Mouse (Mus musculus) hindbrain, embryonic 12.5 days (tissue): ENCODE data around the gene Kdm4b. TPM values are rescaled to one million over a fixed set of nuclear protein-coding genes. Genes with fewer than 3 reads are reported as not detected.

ENCODE experiments used
- ATAC-seq: fragments of 200-750 bp; cut with Nextera tagmentation; 2 replicates; pipeline ENCODE4 v1.8.0; 2017; ENCODE audit warnings: moderate TSS enrichment; ENCODE audit not compliant: low FRiP score
- H3K27ac ChIP-seq: fragments of 300-500 bp; sonication (generic); 2 replicates; pipeline ENCODE4 v1.5.1; 2016; ENCODE audit warnings: mild to moderate bottlenecking
- H3K27me3 ChIP-seq: fragments of 300-500 bp; sonication (generic); 2 replicates; pipeline ENCODE4 v1.6.1; 2016; ENCODE audit warnings: mild to moderate bottlenecking
- H3K36me3 ChIP-seq: fragments of 300-500 bp; sonication (generic); 2 replicates; pipeline ENCODE4 v1.6.1; 2016; ENCODE audit warnings: mild to moderate bottlenecking
- H3K4me1 ChIP-seq: fragments of 300-500 bp; sonication (generic); 2 replicates; pipeline ENCODE4 v1.6.1; 2016
- H3K4me2 ChIP-seq: fragments of 300-500 bp; sonication (generic); replicated peaks from 2 replicates; pipeline ENCODE4 v1.6.1; 2016; ENCODE audit warnings: mild to moderate bottlenecking
- H3K4me3 ChIP-seq: fragments of 300-500 bp; sonication (generic); 2 replicates; pipeline ENCODE4 v1.5.1; 2016; ENCODE audit warnings: mild to moderate bottlenecking
- H3K9ac ChIP-seq: fragments of 300-500 bp; sonication (generic); 2 replicates; pipeline ENCODE4 v1.6.1; 2016; ENCODE audit warnings: mild to moderate bottlenecking, moderate library complexity
- H3K9me3 ChIP-seq: fragments of 300-500 bp; sonication (generic); replicated peaks from 2 replicates; pipeline ENCODE4 v1.6.1; 2016; ENCODE audit warnings: mild to moderate bottlenecking
- WGBS: fragments of 180-500 bp; shearing (Covaris S2); methylation state at CpG from one replicate; pipeline ENCODE4 v1.1.7; 2016; 5-methylcytosine and 5-hydroxymethylcytosine counted together
- polyA plus RNA-seq: library from polyadenylated mRNA; unstranded; fragments of >200 nt; fragmentation: Nextera tagmentation; extraction: Ambion mirVana; gene quantifications from 2 replicates; pipeline ENCODE4 v1.2.1, GENCODE M21; 2016

The Kdm4b gene
- polyA plus RNA-seq, 1 experiment from 2014 or later, result 86.9 TPM

DNA sequence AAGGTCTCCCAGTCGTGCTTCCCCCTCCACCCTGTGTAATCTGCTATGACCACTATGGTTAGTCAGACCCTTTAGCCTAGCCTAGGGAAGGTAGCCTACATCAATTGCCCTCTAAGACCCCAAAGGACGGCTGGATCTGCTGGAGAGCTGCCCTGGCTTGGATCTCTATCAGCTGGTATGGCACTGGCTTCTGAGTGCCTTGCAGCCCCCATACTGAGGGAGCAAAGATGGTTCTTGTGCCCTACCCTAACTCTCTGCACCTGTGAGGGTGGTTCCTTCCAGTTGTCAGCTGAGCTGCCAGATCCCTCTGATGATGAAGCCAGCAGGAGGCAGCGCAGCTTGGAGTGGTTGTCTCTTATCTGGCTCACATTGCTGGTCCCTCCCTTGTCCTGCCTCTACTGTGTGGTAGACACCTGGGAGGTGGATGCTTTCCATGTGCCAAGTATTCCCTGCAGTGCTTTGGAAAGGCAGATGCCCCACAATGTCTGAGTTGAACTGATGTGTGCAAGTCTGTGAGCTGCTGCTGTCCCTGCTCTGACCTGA is 33.4 kb downstream of the Kdm4b start:
- no peak for ATAC-seq
- H3K4me3 ChIP-seq, result no peak overlapping the region
- no peaks in the 10 kb centered on the region for H3K27me3 ChIP-seq
- H3K4me1 ChIP-seq, result peaks cover 10% of the 10 kb centered on the region; the same call in 1 of the 2 replicates
- H3K9me3 ChIP-seq, result no peaks in the 10 kb centered on the region
- no peak overlapping the region for H3K9ac ChIP-seq
- WGBS, result 89% methylated on average over 3 of the region's 3 CpGs
- no peak overlapping the region for H3K27ac ChIP-seq
- H3K36me3 ChIP-seq, result peaks cover 67% of the 10 kb centered on the region
- no peak overlapping the region for H3K4me2 ChIP-seq

DNA sequence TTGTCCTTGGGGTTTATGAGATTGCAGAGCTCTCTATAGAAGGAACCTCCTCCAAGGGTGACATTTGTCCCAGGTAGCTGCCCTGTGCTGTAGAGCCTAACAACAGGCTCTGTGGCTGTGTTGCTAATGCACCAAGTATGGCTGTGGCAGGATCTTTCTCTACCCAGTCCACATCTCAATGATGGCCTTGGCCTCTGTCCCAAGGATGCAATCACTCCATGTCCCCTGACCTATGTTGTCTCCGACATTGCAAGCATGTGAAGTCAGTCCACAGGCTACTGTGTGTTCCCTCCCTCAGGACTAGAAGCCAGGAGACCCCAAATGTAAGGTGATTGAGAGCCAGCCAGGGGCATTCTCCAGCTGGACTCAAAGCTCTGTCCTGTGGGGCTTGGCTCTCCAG is 34.0 kb downstream of the Kdm4b start:
- Histone ChIP-seq H3K4me3 (no peak overlapping the region), H3K4me1 (peaks cover 10% of the 10 kb centered on the region; the same call in 1 of the 2 replicates), H3K27ac (0 out of 2 replicates have a peak overlapping the region, but pooled peaks have one; percentile 1), H3K9me3 (no peaks in the 10 kb centered on the region), H3K9ac (no peak overlapping the region), H3K4me2 (no peak overlapping the region), H3K36me3 (peaks cover 62% of the 10 kb centered on the region), H3K27me3 (no peaks in the 10 kb centered on the region)
- ATAC-seq, result no peak
- 92% methylated on average over 1 of the region's 1 CpGs for WGBS

DNA sequence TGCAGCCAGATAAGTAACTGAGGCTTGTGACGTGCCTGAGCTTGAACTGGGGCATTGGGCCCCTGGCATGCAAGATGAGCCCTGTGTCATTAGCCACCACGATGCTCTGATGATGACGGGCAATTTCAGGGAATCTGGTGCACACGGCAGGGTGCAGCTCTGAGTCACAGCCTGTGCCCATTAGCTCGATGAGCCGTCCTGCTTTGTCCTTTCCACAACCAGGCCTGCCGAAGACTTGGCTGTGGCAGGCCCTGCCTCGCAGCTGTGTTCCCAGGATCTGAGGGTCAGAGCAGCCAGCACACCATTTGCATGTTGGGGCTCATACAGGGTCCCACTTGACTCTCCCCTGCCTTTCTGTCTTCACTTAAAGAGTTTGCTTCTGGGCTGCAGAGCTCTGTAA is 34.6 kb downstream of the Kdm4b start:
- H3K4me1 ChIP-seq, result peaks cover 16% of the 10 kb centered on the region
- no peak overlapping the region for H3K9ac ChIP-seq
- peaks cover 59% of the 10 kb centered on the region for H3K36me3 ChIP-seq
- WGBS, result 49% methylated on average over 8 of the region's 8 CpGs
- H3K27ac ChIP-seq, result 0 out of 2 replicates have a peak overlapping the region, but pooled peaks have one; percentile 1
- H3K4me3 ChIP-seq, result no peak overlapping the region
- ATAC-seq, result no peak
- no peaks in the 10 kb centered on the region for H3K9me3 ChIP-seq
- H3K27me3 ChIP-seq, result no peaks in the 10 kb centered on the region
- H3K4me2 ChIP-seq, result no peak overlapping the region

GRCm38 (mm10) chr17:56361542-56361941 is 35.7 kb downstream of the Kdm4b start:
- no peak overlapping the region for H3K9ac ChIP-seq
- no peak for ATAC-seq
- H3K27ac ChIP-seq, result no peak overlapping the region
- 88% methylated on average over 2 of the region's 2 CpGs for WGBS
- no peaks in the 10 kb centered on the region for H3K9me3 ChIP-seq
- peaks cover 25% of the 10 kb centered on the region for H3K4me1 ChIP-seq
- H3K27me3 ChIP-seq, result no peaks in the 10 kb centered on the region
- no peak overlapping the region for H3K4me2 ChIP-seq
- no peak overlapping the region for H3K4me3 ChIP-seq
- H3K36me3 ChIP-seq, result peaks cover 48% of the 10 kb centered on the region

GRCm38 (mm10) chr17:56365791-56366673 is 40.2 kb downstream of the Kdm4b start:
- 54% methylated on average over 7 of the region's 7 CpGs for WGBS
- no peaks in the 10 kb centered on the region for H3K27me3 ChIP-seq
- H3K9me3 ChIP-seq, result no peaks in the 10 kb centered on the region
- ATAC-seq, result peak; percentile 53
- H3K27ac ChIP-seq, result peak overlapping the region; percentile 74
- H3K4me3 ChIP-seq, result no peak overlapping the region
- no peak overlapping the region for H3K9ac ChIP-seq
- peaks cover 53% of the 10 kb centered on the region for H3K36me3 ChIP-seq
- H3K4me1 ChIP-seq, result peaks cover 39% of the 10 kb centered on the region
- no peak overlapping the region for H3K4me2 ChIP-seq

GRCm38 (mm10) chr17:56368291-56368790 is 42.5 kb downstream of the Kdm4b start:
- ATAC-seq, result no peak
- Histone ChIP-seq H3K4me2 (no peak overlapping the region), H3K9me3 (no peaks in the 10 kb centered on the region), H3K9ac (no peak overlapping the region), H3K4me3 (no peak overlapping the region), H3K4me1 (peaks cover 43% of the 10 kb centered on the region), H3K27me3 (no peaks in the 10 kb centered on the region), H3K36me3 (peaks cover 63% of the 10 kb centered on the region), H3K27ac (peak overlapping the region; percentile 13; the same call in 1 of the 2 replicates)
- WGBS, result 80% methylated on average over 6 of the region's 6 CpGs

GRCm38 (mm10) chr17:56370090-56370489 is 44.2 kb downstream of the Kdm4b start:
- Histone ChIP-seq H3K36me3 (peaks cover 65% of the 10 kb centered on the region), H3K9ac (no peak overlapping the region), H3K4me2 (no peak overlapping the region), H3K9me3 (no peaks in the 10 kb centered on the region), H3K27ac (no peak overlapping the region), H3K4me3 (no peak overlapping the region), H3K27me3 (no peaks in the 10 kb centered on the region), H3K4me1 (peaks cover 50% of the 10 kb centered on the region)
- 91% methylated on average over 3 of the region's 3 CpGs for WGBS
- no peak for ATAC-seq

DNA sequence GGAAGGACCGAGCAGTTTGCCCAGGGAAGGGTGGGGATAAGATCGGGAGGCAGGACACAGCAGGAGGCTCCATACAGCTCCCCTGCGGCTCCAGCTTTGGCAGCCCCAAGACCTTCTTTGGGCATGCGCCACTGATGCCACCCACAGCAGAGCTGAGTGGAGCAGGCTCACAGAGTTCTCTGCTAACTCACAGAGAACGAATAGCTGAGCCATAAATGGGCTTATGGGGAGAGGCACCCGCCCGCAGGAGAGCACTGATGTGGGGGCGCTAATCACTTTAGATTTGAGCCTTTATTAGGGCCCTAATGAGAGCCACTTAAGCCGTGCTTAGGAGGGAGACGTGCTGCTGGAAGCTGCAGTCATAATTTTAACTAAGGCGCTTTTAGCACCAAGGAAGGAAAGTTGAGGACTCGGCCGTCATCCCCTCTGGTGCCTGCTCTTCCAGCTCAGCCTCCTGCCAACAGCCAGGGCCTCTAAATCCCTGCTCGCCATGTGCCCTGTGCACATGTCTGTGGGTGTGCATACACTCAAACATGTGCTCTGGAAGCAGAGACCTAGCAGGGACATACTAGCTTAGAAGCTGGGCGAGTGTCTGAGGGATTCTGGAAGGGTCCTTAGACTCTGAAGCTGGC is 45.3 kb downstream of the Kdm4b start:
- Histone ChIP-seq H3K27me3 (no peaks in the 10 kb centered on the region), H3K9me3 (no peaks in the 10 kb centered on the region), H3K9ac (peak overlapping the region; percentile 14; the same call in 1 of the 2 replicates), H3K4me3 (no peak overlapping the region), H3K36me3 (peaks cover 71% of the 10 kb centered on the region), H3K27ac (no peak overlapping the region), H3K4me2 (no peak overlapping the region), H3K4me1 (peaks cover 41% of the 10 kb centered on the region)
- no peak for ATAC-seq
- WGBS, result 85% methylated on average over 15 of the region's 15 CpGs

DNA sequence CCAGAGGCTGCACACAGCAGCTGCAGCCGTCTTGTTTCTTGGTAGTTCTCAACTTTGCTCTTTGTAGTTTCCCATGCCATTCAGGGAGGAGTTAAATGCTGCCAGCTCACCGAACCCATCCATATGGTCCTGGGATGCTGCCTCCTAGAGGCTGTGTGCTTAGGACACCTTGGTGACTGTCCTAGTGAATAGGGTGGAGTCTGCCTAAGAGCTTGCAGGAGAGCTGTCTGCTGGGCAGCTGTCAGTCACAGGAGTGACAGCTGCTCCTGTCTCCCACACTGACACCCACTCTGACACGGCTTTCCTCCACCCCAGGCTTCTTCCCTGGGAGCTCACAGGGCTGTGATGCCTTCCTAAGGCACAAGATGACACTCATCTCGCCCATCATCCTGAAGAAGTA is 46.2 kb downstream of the Kdm4b start:
- Histone ChIP-seq H3K27ac (no peak overlapping the region), H3K4me3 (no peak overlapping the region), H3K4me1 (peaks cover 34% of the 10 kb centered on the region), H3K9ac (no peak overlapping the region), H3K36me3 (peaks cover 80% of the 10 kb centered on the region), H3K9me3 (no peaks in the 10 kb centered on the region), H3K4me2 (no peak overlapping the region), H3K27me3 (no peaks in the 10 kb centered on the region)
- 74% methylated on average over 4 of the region's 4 CpGs for WGBS
- no peak for ATAC-seq

DNA sequence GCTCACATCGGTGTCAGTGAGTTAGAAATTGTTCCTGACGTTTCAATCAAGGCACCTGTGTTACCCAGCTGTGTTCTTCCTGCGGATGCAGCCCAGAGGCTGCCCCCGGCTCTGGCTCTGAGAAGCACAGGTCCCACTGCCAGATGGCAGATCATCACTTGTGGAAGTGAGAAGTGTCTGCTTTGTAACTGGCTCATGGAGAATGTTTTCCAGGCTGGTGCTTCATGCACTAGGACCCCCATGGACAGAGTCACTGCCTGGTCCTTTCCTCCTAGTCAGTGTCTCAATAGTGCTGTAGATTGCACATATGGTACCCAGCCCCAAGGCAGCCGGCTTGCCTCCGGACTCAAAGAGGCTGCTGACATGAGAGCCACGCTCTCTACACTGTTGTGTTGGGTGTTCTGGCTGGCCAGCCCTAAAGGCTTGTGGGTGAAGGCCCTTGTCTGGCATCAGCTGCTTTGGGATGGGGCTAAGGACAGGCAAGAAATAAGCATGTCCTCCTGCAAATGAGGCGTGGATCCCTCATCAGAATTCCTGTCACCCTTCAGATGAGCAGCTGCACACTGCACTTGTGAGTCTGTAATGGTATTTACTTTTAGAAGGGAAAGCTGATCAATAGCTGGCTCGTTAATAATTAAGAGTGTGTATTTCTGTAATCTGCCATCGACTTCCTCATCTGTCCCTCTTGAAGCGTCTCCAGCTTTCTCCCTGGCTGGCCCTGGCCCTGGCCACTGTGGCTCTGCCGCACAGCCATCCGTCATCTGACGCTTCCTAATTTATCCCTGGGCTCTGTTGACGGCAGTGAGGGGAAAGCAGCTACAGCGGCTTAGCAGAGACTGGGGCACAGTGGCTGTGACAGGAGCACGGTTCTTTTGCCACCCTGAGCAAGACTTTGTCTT is 47.5 kb downstream of the Kdm4b start:
- Histone ChIP-seq H3K9me3 (no peaks in the 10 kb centered on the region), H3K4me3 (no peak overlapping the region), H3K9ac (no peak overlapping the region), H3K27me3 (no peaks in the 10 kb centered on the region), H3K4me2 (no peak overlapping the region), H3K27ac (peak overlapping the region; percentile 58), H3K4me1 (peaks cover 22% of the 10 kb centered on the region), H3K36me3 (peaks cover 82% of the 10 kb centered on the region)
- WGBS, result 63% methylated on average over 17 of the region's 17 CpGs
- ATAC-seq, result peak; percentile 60

DNA sequence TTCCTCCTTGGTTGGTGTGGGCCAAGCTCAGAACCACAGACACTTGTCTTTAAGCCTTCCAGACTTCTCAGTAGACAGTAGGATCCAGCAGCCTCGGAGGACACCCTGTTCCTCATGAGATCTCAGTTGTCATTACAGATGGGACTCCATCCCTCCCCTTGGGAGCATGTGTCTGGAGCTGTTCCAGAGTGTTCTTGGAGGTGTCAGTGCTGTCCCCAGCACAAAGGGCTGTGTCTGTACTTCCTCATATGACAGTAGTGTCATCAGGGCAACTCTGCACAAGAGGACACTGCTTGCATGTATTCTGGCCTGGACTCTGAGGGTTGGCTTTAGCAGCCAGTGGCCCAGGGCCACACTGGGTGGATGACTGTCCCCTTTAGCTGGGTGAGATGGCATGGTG is 49.0 kb downstream of the Kdm4b start:
- Histone ChIP-seq H3K36me3 (peaks cover 86% of the 10 kb centered on the region), H3K4me1 (peaks cover 21% of the 10 kb centered on the region), H3K27me3 (no peaks in the 10 kb centered on the region), H3K4me2 (no peak overlapping the region), H3K27ac (no peak overlapping the region), H3K9ac (no peak overlapping the region), H3K9me3 (no peaks in the 10 kb centered on the region), H3K4me3 (no peak overlapping the region)
- 89% methylated on average over 1 of the region's 1 CpGs for WGBS
- ATAC-seq, result no peak
